Mouse (Mus musculus) cerebellum, adult 2 months (tissue): Measurements from ENCODE around the gene Spin2f. TPM values are rescaled to one million over a fixed set of nuclear protein-coding genes. Genes with fewer than 3 reads are reported as not detected.
"Not testable (repeated sequence)": the region's sequence is repeated elsewhere in the genome, so short reads cannot be mapped to it uniquely, and the experiment has no call there.

Experiments used
- DNase-seq, 2 experiments: peaks; one replicate each; pipeline ENCODE4 v3.0.0; 2021
- H3K27ac ChIP-seq: fragments of 200-500 bp; 2 replicates; pipeline ENCODE4 v1.5.1; 2012; ENCODE audit warnings: low read length, control low read depth, inconsistent platforms; ENCODE audit not compliant: insufficient read depth
- H3K27me3 ChIP-seq: fragments of 200-500 bp; 2 replicates; pipeline ENCODE4 v1.6.1; 2012; ENCODE audit warnings: inconsistent platforms, mild to moderate bottlenecking, low read length, moderate library complexity; ENCODE audit not compliant: control insufficient read depth, insufficient read depth
- H3K4me1 ChIP-seq: fragments of 200-500 bp; 2 replicates; pipeline ENCODE4 v1.6.1; 2011; ENCODE audit warnings: low read length; ENCODE audit not compliant: control insufficient read depth, insufficient read depth
- H3K4me3 ChIP-seq: fragments of 200-500 bp; replicated peaks from 2 replicates; pipeline ENCODE3; 2011; ENCODE audit warnings: mild to moderate bottlenecking, low read depth, low read length, control low read depth; ENCODE audit not compliant: insufficient read depth
- WGBS: fragments of 180-500 bp; shearing (Covaris S2); methylation state at CpG from one replicate; pipeline ENCODE4 v1.1.7; 2018; 5-methylcytosine and 5-hydroxymethylcytosine counted together
- polyA plus RNA-seq: library from polyadenylated mRNA; depleted of rRNA; stranded (reverse); fragments of >200 nt; gene quantifications from 2 replicates; pipeline ENCODE4 v1.2.3, GENCODE M21; 2012; rRNA removed

The Spin2f gene
- not detected in 2 replicates for polyA plus RNA-seq

GRCm38 (mm10) chrX:31253594-31253993 is at the start of gene Spin2f:
Gene Spin2f (plus strand): TSS chrX:31253894.
- 29% methylated on average over 1 of the region's 6 CpGs for WGBS
- DNase-seq, H3K27ac ChIP-seq, H3K27me3 ChIP-seq, H3K4me3 ChIP-seq, H3K4me1 ChIP-seq: not testable (repeated sequence)

- WGBS, result 90% methylated on average over 7 of the region's 7 CpGs
- not testable (repeated sequence) for H3K27me3 ChIP-seq, H3K4me3 ChIP-seq, H3K4me1 ChIP-seq, H3K27ac ChIP-seq, DNase-seq
Observed at GRCm38 (mm10) chrX:31212136-31212535, 41.6 kb upstream of the Spin2f start.

GRCm38 (mm10) chrX:31223536-31223935 is 30.2 kb upstream of the Spin2f start:
- not testable (repeated sequence) for H3K27me3 ChIP-seq, H3K4me1 ChIP-seq, DNase-seq, H3K4me3 ChIP-seq, H3K27ac ChIP-seq
- WGBS, result 81% methylated on average over 9 of the region's 9 CpGs

GRCm38 (mm10) chrX:31235088-31235487 is 18.6 kb upstream of the Spin2f start:
- WGBS, result 50% methylated on average over 4 of the region's 4 CpGs
- H3K27ac ChIP-seq, H3K4me3 ChIP-seq, H3K4me1 ChIP-seq, H3K27me3 ChIP-seq, DNase-seq: not testable (repeated sequence)

GRCm38 (mm10) chrX:31241754-31242153 is 11.9 kb upstream of the Spin2f start:
- not testable (repeated sequence) for DNase-seq, H3K4me1 ChIP-seq, H3K4me3 ChIP-seq, H3K27ac ChIP-seq, H3K27me3 ChIP-seq
- WGBS, result 64% methylated on average over 3 of the region's 3 CpGs

Other genes with a start within 250 kb of the Spin2f start
- not detected in 2 replicates for gene Btbd35f29, start 136.2 kb upstream of the Spin2f start, polyA plus RNA-seq
- not detected in 2 replicates for gene Btbd35f26, start 82.6 kb downstream of the Spin2f start, polyA plus RNA-seq
- gene Btbd35f19, start 130.0 kb downstream of the Spin2f start, polyA plus RNA-seq, result not detected in 2 replicates